Mouse (Mus musculus) liver, embryonic 12.5 days (tissue): Measurements from ENCODE around the gene Tex2. TPM values are rescaled to one million over a fixed set of nuclear protein-coding genes. Genes with fewer than 3 reads are reported as not detected.

Experiments
- ATAC-seq: fragments of 200-750 bp; cut with Nextera tagmentation; 2 replicates; pipeline ENCODE4 v1.8.0; 2017; ENCODE audit warnings: moderate number of reproducible peaks, mild to moderate bottlenecking, moderate library complexity
- H3K27ac ChIP-seq: fragments of 300-500 bp; sonication (generic); 2 replicates; pipeline ENCODE4 v1.5.1; 2016; ENCODE audit warnings: mild to moderate bottlenecking
- H3K27me3 ChIP-seq: fragments of 300-500 bp; sonication (generic); replicated peaks from 2 replicates; pipeline ENCODE4 v1.6.1; 2016; ENCODE audit warnings: mild to moderate bottlenecking, moderate library complexity
- H3K36me3 ChIP-seq: fragments of 300-500 bp; sonication (generic); 2 replicates; pipeline ENCODE4 v1.6.1; 2016; ENCODE audit warnings: mild to moderate bottlenecking, moderate library complexity
- H3K4me1 ChIP-seq: fragments of 300-500 bp; sonication (generic); 2 replicates; pipeline ENCODE4 v1.6.1; 2016
- H3K4me2 ChIP-seq: fragments of 300-500 bp; sonication (generic); 2 replicates; pipeline ENCODE4 v1.6.1; 2016; ENCODE audit warnings: mild to moderate bottlenecking, moderate library complexity
- H3K4me3 ChIP-seq: fragments of 300-500 bp; sonication (generic); 2 replicates; pipeline ENCODE4 v1.5.1; 2016; ENCODE audit warnings: mild to moderate bottlenecking, moderate library complexity
- H3K9ac ChIP-seq: fragments of 300-500 bp; sonication (generic); 2 replicates; pipeline ENCODE4 v1.6.1; 2016; ENCODE audit warnings: mild to moderate bottlenecking, moderate library complexity
- H3K9me3 ChIP-seq: fragments of 300-500 bp; sonication (generic); replicated peaks from 2 replicates; pipeline ENCODE4 v1.6.1; 2016; ENCODE audit warnings: mild to moderate bottlenecking, moderate library complexity
- WGBS: fragments of 180-500 bp; shearing (Covaris S2); methylation state at CpG from one replicate; pipeline ENCODE4 v1.1.7; 2016; ENCODE audit not compliant: insufficient replicate concordance; 5-methylcytosine and 5-hydroxymethylcytosine counted together
- polyA plus RNA-seq: library from polyadenylated mRNA; unstranded; fragments of >200 nt; fragmentation: Nextera tagmentation; extraction: Ambion mirVana; gene quantifications from 2 replicates; pipeline ENCODE4 v1.2.1, GENCODE M21; 2016

Gene Tex2
- polyA plus RNA-seq, 1 experiment from 2014 or later: 11.7 TPM

DNA sequence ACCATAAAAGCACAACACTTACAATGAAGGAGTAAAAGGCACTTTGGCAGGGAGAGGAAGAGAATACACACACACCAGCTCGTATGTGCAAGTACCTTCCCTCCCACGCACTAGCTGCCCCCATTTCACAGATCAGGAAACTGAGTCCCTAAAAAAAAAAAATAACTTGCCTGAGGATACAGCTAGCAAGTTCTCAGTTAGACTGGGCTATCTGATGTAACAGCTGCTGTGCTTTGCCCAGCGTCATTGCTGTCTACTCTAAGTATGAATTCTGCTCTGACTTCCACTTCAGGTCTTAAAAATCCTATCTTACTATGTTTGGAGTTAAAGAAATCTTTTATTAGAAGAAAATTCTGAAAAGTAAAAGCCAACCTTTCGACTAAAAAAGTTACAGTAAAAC lies 127.6 kb downstream of the Tex2 start:
- Histone ChIP-seq H3K9me3 (no peaks in the 10 kb centered on the region), H3K4me3 (peak overlapping the region; percentile 99), H3K36me3 (no peaks in the 10 kb centered on the region), H3K4me1 (peaks cover 57% of the 10 kb centered on the region), H3K4me2 (peak overlapping the region; percentile 89), H3K27ac (peak overlapping the region; percentile 84), H3K27me3 (no peaks in the 10 kb centered on the region), H3K9ac (peak overlapping the region; percentile 63)
- no peak for ATAC-seq
- WGBS: 31% methylated on average over 4 of the region's 4 CpGs

DNA sequence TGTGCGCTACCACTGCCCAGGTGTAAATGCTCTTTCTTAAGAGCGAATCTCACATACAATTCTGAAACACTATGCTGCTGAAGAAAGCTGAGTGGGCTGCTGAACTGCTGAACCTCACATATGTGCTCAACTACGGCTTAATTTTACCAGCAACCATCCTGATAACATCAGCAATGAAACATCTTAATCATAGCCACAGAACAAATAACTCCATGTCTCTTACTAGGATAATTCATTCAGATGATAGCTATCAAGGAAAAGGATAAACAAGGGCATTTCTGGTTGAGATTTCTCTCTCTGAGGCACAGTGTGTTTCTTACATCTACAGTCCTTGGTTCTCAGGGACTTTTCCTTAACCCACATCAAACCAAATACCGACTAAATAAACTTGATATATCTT lies 128.3 kb downstream of the Tex2 start:
- no peak for ATAC-seq
- H3K27ac ChIP-seq: no peak overlapping the region
- H3K9ac ChIP-seq: no peak overlapping the region
- no peaks in the 10 kb centered on the region for H3K9me3 ChIP-seq
- no peak overlapping the region for H3K4me2 ChIP-seq
- H3K36me3 ChIP-seq: no peaks in the 10 kb centered on the region
- H3K4me1 ChIP-seq: peaks cover 62% of the 10 kb centered on the region
- H3K4me3 ChIP-seq: no peak overlapping the region
- no peaks in the 10 kb centered on the region for H3K27me3 ChIP-seq
- WGBS: 88% methylated on average over 4 of the region's 4 CpGs

DNA sequence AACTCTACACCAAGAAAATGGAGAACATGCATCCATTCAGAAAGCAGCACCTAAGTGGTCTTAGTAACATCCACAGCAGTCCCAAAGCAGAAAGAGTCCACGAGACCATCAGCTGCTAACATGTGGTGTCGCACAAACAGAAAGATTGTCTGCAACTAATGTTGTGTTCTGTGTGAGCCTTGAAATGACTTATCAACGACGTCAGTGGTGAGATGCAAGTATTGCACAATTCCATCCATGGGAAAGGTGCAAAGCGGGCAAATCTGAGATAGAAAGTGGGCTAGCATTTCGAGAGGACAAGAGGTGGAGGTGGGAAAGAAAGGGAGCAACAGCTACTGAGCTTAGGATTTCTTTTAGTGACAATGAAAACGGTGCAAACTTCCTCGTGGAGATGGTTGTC lies 130.4 kb downstream of the Tex2 start:
- Histone ChIP-seq H3K4me2 (no peak overlapping the region), H3K9me3 (no peaks in the 10 kb centered on the region), H3K9ac (no peak overlapping the region), H3K4me1 (peaks cover 66% of the 10 kb centered on the region), H3K4me3 (no peak overlapping the region), H3K36me3 (no peaks in the 10 kb centered on the region), H3K27me3 (no peaks in the 10 kb centered on the region), H3K27ac (no peak overlapping the region)
- ATAC-seq: no peak
- WGBS: 57% methylated on average over 8 of the region's 8 CpGs

DNA sequence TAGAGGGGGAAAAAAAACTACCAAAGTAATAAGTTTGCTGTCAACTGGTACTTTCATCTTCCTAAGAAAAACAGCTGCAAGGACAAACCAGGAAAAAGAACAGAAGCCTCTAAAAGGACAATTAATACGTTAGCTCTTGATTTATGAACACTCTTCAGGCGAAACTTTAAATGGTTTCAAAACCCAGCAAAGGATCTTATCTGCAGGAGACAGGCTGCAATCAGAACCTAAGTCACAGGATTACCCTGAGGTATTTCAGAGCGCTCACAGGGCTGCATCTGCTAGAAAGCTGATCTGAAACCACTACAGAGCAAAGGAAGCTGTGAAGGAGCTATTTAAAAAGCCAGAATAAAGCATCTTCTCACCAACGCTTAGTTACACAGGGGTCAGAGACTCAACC lies 131.6 kb downstream of the Tex2 start:
- WGBS: 16% methylated on average over 4 of the region's 4 CpGs
- no peak overlapping the region for H3K9ac ChIP-seq
- H3K36me3 ChIP-seq: no peaks in the 10 kb centered on the region
- no peaks in the 10 kb centered on the region for H3K9me3 ChIP-seq
- H3K4me2 ChIP-seq: no peak overlapping the region
- no peaks in the 10 kb centered on the region for H3K27me3 ChIP-seq
- H3K27ac ChIP-seq: no peak overlapping the region
- no peak overlapping the region for H3K4me3 ChIP-seq
- H3K4me1 ChIP-seq: peaks cover 68% of the 10 kb centered on the region
- ATAC-seq: no peak

DNA sequence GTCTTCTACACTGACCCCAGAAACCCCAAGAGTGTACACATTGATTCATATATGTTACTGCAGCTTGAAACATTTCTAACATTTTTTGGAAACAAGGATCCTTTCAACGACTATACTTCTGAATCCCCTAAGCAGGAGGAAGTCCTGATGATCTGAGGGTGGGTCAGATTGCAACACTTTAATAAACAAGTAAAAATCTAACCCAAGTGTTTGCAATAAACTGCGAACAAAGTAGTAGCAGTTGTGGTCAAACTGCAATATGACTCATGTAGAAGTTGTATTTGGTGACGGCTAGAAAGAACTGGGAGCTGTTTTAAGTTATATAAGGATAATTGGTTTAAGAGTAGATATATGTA lies 132.7 kb downstream of the Tex2 start:
- ATAC-seq: no peak
- H3K27ac ChIP-seq: no peak overlapping the region
- H3K9ac ChIP-seq: no peak overlapping the region
- H3K4me3 ChIP-seq: no peak overlapping the region
- no peaks in the 10 kb centered on the region for H3K36me3 ChIP-seq
- H3K4me2 ChIP-seq: no peak overlapping the region
- peaks cover 60% of the 10 kb centered on the region for H3K4me1 ChIP-seq
- 53% methylated on average over 3 of the region's 3 CpGs for WGBS
- H3K27me3 ChIP-seq: no peaks in the 10 kb centered on the region
- no peaks in the 10 kb centered on the region for H3K9me3 ChIP-seq

DNA sequence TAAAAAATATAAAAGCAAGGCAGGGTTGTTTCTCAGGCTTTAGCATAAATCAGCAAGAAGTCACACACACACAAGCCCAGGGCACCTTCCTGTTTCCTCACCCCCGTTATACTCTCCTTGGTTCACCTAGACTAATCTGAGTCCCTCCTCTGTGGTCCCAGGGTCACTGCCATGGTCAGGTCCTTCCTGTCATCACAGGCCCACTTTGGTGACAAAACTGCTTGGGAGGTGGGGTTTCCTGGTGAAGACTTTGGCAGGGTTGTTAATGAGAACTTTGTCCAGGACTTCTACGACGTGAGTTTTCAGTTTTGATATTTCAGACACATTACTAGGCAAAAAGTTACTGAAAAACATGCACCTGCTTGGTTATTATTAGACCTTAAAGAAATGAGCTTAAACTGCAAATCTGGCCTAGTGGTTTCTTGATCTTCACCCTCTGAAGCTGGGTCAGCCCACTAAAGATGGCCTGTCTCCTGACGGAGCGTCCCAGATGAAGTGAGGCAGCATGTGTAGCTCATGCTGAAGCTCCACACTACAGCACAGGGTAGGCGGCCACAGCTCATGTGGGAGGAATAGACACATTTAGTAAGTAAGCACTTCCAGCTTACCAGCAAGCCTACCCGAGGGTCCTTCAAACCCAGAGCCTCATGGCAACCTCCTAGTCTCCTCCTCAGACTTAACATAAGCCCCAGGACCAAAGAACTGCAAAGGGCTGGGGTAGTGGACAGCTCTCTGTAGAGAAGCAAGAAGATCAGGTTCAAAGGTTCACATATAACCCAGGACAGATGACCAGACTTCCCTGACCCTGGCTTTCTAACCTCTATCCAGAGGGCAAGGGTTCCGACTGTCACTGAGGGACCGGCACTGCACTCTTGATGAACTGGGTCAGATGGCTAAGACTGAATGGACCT lies 133.3 kb downstream of the Tex2 start:
- H3K9ac ChIP-seq: no peak overlapping the region
- ATAC-seq: no peak
- no peak overlapping the region for H3K27ac ChIP-seq
- H3K4me2 ChIP-seq: no peak overlapping the region
- H3K27me3 ChIP-seq: no peaks in the 10 kb centered on the region
- H3K4me3 ChIP-seq: no peak overlapping the region
- peaks cover 60% of the 10 kb centered on the region for H3K4me1 ChIP-seq
- H3K36me3 ChIP-seq: no peaks in the 10 kb centered on the region
- H3K9me3 ChIP-seq: no peaks in the 10 kb centered on the region
- WGBS: 58% methylated on average over 9 of the region's 9 CpGs

DNA sequence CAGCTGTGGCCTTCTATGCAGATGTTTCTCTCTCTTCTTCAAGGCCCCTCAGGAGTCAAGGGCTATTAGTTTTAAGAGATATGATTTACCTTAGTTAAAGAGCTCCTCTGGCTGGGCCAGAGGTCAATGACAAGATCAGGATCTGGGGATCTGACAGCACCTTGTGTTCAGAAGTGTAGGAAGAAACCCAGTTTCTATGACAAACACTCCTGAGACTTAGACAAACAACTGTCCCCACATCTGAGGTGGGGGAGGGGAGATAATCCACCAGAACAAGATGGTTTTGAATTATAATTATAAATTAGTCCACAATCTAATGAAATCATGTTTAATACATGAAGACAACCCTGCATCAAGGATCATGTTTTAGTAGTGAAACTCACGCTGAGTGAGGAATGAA lies 134.5 kb downstream of the Tex2 start:
- H3K9me3 ChIP-seq: no peaks in the 10 kb centered on the region
- no peak overlapping the region for H3K27ac ChIP-seq
- H3K4me3 ChIP-seq: no peak overlapping the region
- H3K4me2 ChIP-seq: no peak overlapping the region
- ATAC-seq: no peak
- 74% methylated on average over 1 of the region's 1 CpGs for WGBS
- peaks cover 61% of the 10 kb centered on the region for H3K4me1 ChIP-seq
- no peak overlapping the region for H3K9ac ChIP-seq
- no peaks in the 10 kb centered on the region for H3K36me3 ChIP-seq
- no peaks in the 10 kb centered on the region for H3K27me3 ChIP-seq

DNA sequence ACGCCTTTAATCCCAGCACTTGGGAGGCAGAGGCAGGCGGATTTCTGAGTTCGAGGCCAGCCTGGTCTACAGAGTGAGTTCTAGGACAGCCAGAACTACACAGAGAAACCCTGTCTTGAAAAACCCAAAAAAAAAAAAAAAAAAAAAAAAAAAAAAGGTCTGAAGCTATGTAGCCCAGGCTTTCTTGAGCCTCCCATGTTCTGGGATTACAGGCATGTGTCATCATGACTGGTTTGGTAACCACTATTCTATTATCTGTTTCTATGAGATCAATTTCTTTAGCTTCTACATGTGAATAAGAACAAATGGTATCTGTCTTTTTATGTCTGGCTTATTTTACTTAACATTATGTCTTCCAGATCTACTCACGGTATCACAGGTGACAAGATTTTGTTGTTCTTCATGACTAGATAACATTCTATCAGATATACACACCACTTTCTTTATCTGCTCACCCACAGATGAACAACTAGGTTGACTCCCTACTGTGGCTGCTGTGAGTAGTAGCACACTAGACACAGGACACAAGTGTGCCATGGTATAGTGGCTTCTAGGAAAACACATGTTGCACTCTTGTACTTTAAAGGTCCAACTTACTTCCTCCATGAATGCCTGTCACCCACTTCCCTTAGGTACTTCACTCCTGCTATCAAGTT lies 135.6 kb downstream of the Tex2 start:
- 63% methylated on average over 4 of the region's 4 CpGs for WGBS
- Histone ChIP-seq H3K4me2 (no peak overlapping the region), H3K9ac (no peak overlapping the region), H3K9me3 (no peaks in the 10 kb centered on the region), H3K27me3 (no peaks in the 10 kb centered on the region), H3K4me3 (no peak overlapping the region), H3K36me3 (no peaks in the 10 kb centered on the region), H3K27ac (no peak overlapping the region), H3K4me1 (peaks cover 62% of the 10 kb centered on the region)
- ATAC-seq: 0 out of 2 replicates have a peak, but pooled peaks have one; percentile 55

DNA sequence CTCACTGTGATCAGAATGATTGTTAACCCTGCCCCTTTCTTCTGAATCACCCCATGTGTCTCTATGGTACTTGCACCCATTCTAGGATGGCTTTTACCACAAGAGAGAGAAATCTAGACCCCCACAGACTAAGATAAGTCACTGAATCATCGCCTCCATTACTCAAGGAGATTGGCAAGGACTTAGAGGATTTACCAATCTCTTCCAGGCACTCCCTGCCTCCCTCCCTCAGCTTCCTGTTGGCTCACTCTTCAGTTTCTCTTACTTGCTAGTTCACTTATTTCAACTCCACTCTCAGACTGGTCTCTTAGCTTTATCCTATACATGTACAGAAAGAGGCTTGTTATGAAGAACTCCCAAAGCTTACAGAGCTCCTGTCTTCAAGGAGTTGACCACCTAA lies 137.9 kb downstream of the Tex2 start:
- H3K27me3 ChIP-seq: no peaks in the 10 kb centered on the region
- H3K4me3 ChIP-seq: no peak overlapping the region
- H3K9ac ChIP-seq: no peak overlapping the region
- H3K27ac ChIP-seq: no peak overlapping the region
- no peaks in the 10 kb centered on the region for H3K9me3 ChIP-seq
- H3K4me2 ChIP-seq: no peak overlapping the region
- no peak for ATAC-seq
- H3K4me1 ChIP-seq: peaks cover 63% of the 10 kb centered on the region
- 17% methylated on average over 1 of the region's 1 CpGs for WGBS
- H3K36me3 ChIP-seq: no peaks in the 10 kb centered on the region

DNA sequence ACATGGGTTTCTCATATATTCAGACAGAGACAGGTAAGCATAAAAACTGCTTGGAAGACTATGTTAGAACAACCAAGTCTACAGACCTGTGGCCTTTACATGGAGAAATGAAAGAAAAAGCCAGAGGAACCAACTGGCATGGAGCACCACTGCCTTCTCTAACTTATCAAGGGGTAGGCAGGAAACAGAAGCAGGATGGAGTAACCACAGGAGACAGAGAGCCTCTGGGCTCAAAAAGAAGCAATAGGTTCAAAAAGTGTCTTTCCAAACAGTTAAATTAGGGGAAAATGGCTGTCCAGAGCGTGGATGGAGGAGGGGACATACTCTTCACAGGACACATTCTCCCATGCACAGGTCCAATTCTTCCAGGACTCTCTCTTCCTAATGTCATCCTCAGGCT lies 141.6 kb downstream of the Tex2 start:
- WGBS: 44% methylated on average over 1 of the region's 1 CpGs

DNA sequence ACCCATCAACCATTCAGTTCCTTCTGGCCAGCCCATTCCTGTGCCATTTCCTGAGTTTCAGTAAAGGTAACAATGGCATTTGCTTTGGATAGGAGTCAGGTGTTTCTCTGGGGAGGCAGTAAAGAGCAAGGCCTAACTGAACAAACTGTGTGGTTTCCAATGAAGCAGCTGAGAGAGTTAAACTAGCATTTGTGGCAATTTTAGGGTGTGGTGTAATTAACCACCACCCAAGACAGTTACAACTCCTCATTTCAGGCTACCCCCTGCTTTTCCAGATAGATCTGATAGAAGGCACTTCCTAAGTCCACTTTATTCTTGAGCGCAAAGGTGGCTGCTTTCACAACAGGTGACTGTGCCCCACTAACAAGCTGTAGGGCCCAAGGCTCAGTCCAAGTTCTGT lies 144.7 kb downstream of the Tex2 start:
- no peak for ATAC-seq
- Histone ChIP-seq H3K4me2 (0 out of 2 replicates have a peak overlapping the region, but pooled peaks have one; percentile 15), H3K27ac (0 out of 2 replicates have a peak overlapping the region, but pooled peaks have one; percentile 10), H3K4me1 (peaks cover 69% of the 10 kb centered on the region), H3K9ac (no peak overlapping the region), H3K27me3 (no peaks in the 10 kb centered on the region), H3K9me3 (no peaks in the 10 kb centered on the region), H3K4me3 (no peak overlapping the region), H3K36me3 (no peaks in the 10 kb centered on the region)
- WGBS: 44% methylated on average over 1 of the region's 1 CpGs

More for the DNA sequence above, 141.6 kb downstream of the Tex2 start:
- H3K27ac ChIP-seq: peak overlapping the region; percentile 67; the same call in 1 of the 2 replicates
- peak overlapping the region; percentile 12; the same call in 1 of the 2 replicates for H3K9ac ChIP-seq
- 0 out of 2 replicates have a peak overlapping the region, but pooled peaks have one; percentile 18 for H3K4me2 ChIP-seq
- H3K9me3 ChIP-seq: no peaks in the 10 kb centered on the region
- H3K36me3 ChIP-seq: no peaks in the 10 kb centered on the region
- no peak overlapping the region for H3K4me3 ChIP-seq
- peaks cover 64% of the 10 kb centered on the region for H3K4me1 ChIP-seq
- no peaks in the 10 kb centered on the region for H3K27me3 ChIP-seq
- ATAC-seq: peak; percentile 42; the same call in 1 of the 2 replicates

DNA sequence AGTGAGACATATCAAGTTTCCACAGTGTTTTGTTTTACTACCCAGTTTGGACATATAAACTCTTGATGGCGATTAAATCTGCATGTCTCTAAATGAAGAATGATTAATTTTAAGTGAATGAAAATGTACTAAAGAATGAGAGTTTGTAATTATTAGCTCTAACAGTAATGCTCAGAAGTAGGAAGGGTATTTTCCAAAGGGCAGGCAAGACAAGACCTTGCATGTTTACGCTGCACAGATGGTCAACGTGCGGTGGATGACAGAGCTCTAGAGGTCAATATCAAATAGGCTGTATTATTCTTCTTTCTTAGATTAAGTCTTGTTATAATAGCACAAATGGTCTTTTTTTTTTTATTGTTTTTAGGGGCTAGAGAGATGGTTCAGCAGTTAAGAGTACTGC lies 147.3 kb downstream of the Tex2 start:
- Histone ChIP-seq H3K9ac (no peak overlapping the region), H3K4me3 (no peak overlapping the region), H3K4me2 (no peak overlapping the region), H3K27ac (no peak overlapping the region), H3K27me3 (no peaks in the 10 kb centered on the region), H3K9me3 (no peaks in the 10 kb centered on the region), H3K36me3 (no peaks in the 10 kb centered on the region), H3K4me1 (peaks cover 75% of the 10 kb centered on the region)
- ATAC-seq: no peak
- WGBS: 86% methylated on average over 4 of the region's 4 CpGs
